Mouse (Mus musculus) retina, postnatal 7 days (tissue): Measurements from ENCODE around the gene Ap3s2.

ENCODE experiments used
- DNase-seq: peaks from one replicate; pipeline ENCODE4 v3.0.0-alpha.2; 2012; ENCODE audit warnings: low read depth, low spot score

Ap3s2 gene

GRCm38 (mm10) chr7:79920344-79920983 lies at the start of gene Ap3s2:
TSS of gene Ap3s2 (minus strand) at chr7:79920649.
- DNase-seq = peak; percentile 85

GRCm38 (mm10) chr7:79968326-79968725 lies 47.9 kb upstream of the Ap3s2 start:
- DNase-seq = no peak

- DNase-seq = no peak
Observed at GRCm38 (mm10) chr7:79961600-79961999, 41.2 kb upstream of the Ap3s2 start.

GRCm38 (mm10) chr7:79956131-79956530 lies 35.7 kb upstream of the Ap3s2 start:
- DNase-seq = no peak

- DNase-seq = no peak
Observed at GRCm38 (mm10) chr7:79954890-79955289, 34.4 kb upstream of the Ap3s2 start.

GRCm38 (mm10) chr7:79951038-79951437 lies 30.6 kb upstream of the Ap3s2 start:
- DNase-seq = no peak

GRCm38 (mm10) chr7:79950236-79950635 lies 29.8 kb upstream of the Ap3s2 start:
- DNase-seq = no peak

GRCm38 (mm10) chr7:79935511-79936205 lies 15.2 kb upstream of the Ap3s2 start:
- DNase-seq = no peak

GRCm38 (mm10) chr7:79934862-79935510 lies 14.5 kb upstream of the Ap3s2 start, which contains the start of gene Arpin:
TSS of gene Arpin (minus strand) at chr7:79935359.
- peak; percentile 53 for DNase-seq

GRCm38 (mm10) chr7:79934461-79934860 lies 14.0 kb upstream of the Ap3s2 start:
- DNase-seq = no peak

GRCm38 (mm10) chr7:79928516-79929052 lies 8.1 kb upstream of the Ap3s2 start:
- DNase-seq = no peak

- DNase-seq = peak; percentile 31
Observed at GRCm38 (mm10) chr7:79914556-79914955, 5.9 kb downstream of the Ap3s2 start.

- no peak for DNase-seq
Observed at GRCm38 (mm10) chr7:79907356-79907755, 13.1 kb downstream of the Ap3s2 start.

GRCm38 (mm10) chr7:79906914-79907313 lies 13.5 kb downstream of the Ap3s2 start:
- no peak for DNase-seq

GRCm38 (mm10) chr7:79905193-79905592 lies 15.3 kb downstream of the Ap3s2 start:
- no peak for DNase-seq

- no peak for DNase-seq
Observed at GRCm38 (mm10) chr7:79903160-79903792, 17.2 kb downstream of the Ap3s2 start.

- DNase-seq = no peak
Observed at GRCm38 (mm10) chr7:79900753-79901152, 19.7 kb downstream of the Ap3s2 start.

- no peak for DNase-seq
Observed at GRCm38 (mm10) chr7:79895225-79895624, 25.2 kb downstream of the Ap3s2 start.

GRCm38 (mm10) chr7:79894790-79895189 lies 25.7 kb downstream of the Ap3s2 start:
- no peak for DNase-seq

- DNase-seq = no peak
Observed at GRCm38 (mm10) chr7:79892576-79893428, 27.6 kb downstream of the Ap3s2 start.
